Mouse (Mus musculus) embryonic fibroblast, embryonic 13.5 days (primary cell): Measurements from ENCODE around the gene Dcaf11.

Source experiments
- CTCF ChIP-seq: IDR thresholded peaks from 2 replicates; pipeline ENCODE4 v1.5.1; 2011; ENCODE audit warnings: mild to moderate bottlenecking, control low read depth, low read length, moderate library complexity, borderline replicate concordance; ENCODE audit not compliant: insufficient read depth
- POLR2A ChIP-seq: IDR thresholded peaks from 2 replicates; pipeline ENCODE4 v1.6.1; 2011; ENCODE audit warnings: low read depth, mild to moderate bottlenecking, control low read depth, low read length, moderate library complexity

DNA sequence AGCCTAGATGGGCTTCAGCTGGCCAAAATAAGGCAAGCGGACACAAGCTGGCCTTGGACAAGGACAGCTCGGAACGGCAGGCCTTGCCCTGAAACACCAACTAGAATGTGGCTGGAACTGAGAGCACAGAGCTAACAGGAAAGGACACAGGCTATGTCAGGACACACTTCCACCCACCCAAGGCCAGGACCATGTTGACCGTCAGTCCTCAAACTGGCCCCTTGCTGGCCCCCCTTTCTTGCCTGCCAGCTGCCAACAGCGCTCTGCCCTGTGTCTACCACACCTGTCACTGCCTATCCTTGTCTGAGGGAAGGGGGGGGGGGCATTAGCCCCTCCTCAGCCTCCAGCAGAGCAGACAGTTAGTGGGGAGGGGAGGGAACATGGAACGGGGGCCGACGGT lies 15.5 kb downstream of the Dcaf11 start, which contains the start of gene Fitm1:
- TF ChIP-seq CTCF (no peak), POLR2A (no peak)
